Mouse (Mus musculus) heart, embryonic 10.5 days (tissue): ENCODE measurements around the gene Atp10b. TPM values are rescaled to one million over a fixed set of nuclear protein-coding genes. Genes with fewer than 3 reads are reported as not detected.
"Not testable (repeated sequence)": the region's sequence is repeated elsewhere in the genome, so short reads cannot be mapped to it uniquely, and the experiment has no call there.

Experiments
- DNase-seq: peaks from one replicate; pipeline ENCODE4 v3.0.0-alpha.2; 2017; ENCODE audit warnings: low spot score
- H3K27ac ChIP-seq: fragments of 300-500 bp; sonication (generic); 2 replicates; pipeline ENCODE4 v1.5.1; 2016; ENCODE audit warnings: mild to moderate bottlenecking
- H3K27me3 ChIP-seq: fragments of 300-500 bp; sonication (generic); 2 replicates; pipeline ENCODE4 v1.6.1; 2016; ENCODE audit warnings: mild to moderate bottlenecking; ENCODE audit not compliant: poor library complexity, insufficient read depth, severe bottlenecking
- H3K36me3 ChIP-seq: fragments of 300-500 bp; sonication (generic); 2 replicates; pipeline ENCODE4 v1.6.1; 2016; ENCODE audit warnings: mild to moderate bottlenecking, moderate library complexity
- H3K4me1 ChIP-seq: fragments of 300-500 bp; sonication (generic); 2 replicates; pipeline ENCODE4 v1.6.1; 2016; ENCODE audit warnings: mild to moderate bottlenecking
- H3K4me3 ChIP-seq: fragments of 300-500 bp; sonication (generic); 2 replicates; pipeline ENCODE4 v1.5.1; 2016; ENCODE audit warnings: mild to moderate bottlenecking, moderate library complexity
- H3K9me3 ChIP-seq: fragments of 300-500 bp; sonication (generic); 2 replicates; pipeline ENCODE4 v1.6.1; 2016; ENCODE audit warnings: mild to moderate bottlenecking, moderate library complexity
- WGBS: fragments of 180-500 bp; shearing (Covaris S2); methylation state at CpG from one replicate; pipeline ENCODE4 v1.1.7; 2016; 5-methylcytosine and 5-hydroxymethylcytosine counted together
- polyA plus RNA-seq: library from polyadenylated mRNA; unstranded; fragments of >200 nt; fragmentation: Nextera tagmentation; extraction: Ambion mirVana; gene quantifications from 2 replicates; pipeline ENCODE4 v1.2.1, GENCODE M21; 2016

Atp10b gene
- 0.04 TPM in 1 of 2 replicates, not detected in the other for polyA plus RNA-seq

DNA sequence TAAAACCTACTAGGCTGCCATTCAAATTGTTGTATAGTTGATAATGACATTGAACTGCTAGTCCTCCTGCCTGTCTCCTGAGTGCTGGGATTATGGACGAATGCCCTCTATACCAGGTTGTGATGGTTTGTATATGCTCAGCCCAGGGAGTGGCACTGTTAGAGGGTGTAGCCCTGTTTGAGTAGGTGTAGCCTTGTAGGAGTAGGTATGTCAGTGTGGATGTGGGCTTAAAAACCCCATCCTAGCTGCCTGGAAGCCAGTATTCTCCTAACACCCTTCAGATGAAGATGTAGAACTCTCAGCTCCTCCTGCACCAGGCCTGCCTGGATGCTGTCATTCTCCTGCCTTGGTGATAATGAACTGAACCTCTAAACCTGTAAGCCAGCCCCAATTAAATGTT lies at the start of gene Atp10b:
Atp10b (plus strand) TSS at position 301 of the 400 bp plus-strand sequence.
- H3K4me3 ChIP-seq: no peak within 1 kb of the TSS
- 53% methylated on average over 1 of the region's 1 CpGs for WGBS
- no peak for DNase-seq
- no peaks in the 10 kb centered on the region for H3K4me1 ChIP-seq
- no peaks in the 10 kb centered on the region for H3K9me3 ChIP-seq
- no peaks in the 10 kb centered on the region for H3K27me3 ChIP-seq
- no peak within 1 kb of the TSS for H3K27ac ChIP-seq
- no peaks in the 10 kb centered on the region for H3K36me3 ChIP-seq

DNA sequence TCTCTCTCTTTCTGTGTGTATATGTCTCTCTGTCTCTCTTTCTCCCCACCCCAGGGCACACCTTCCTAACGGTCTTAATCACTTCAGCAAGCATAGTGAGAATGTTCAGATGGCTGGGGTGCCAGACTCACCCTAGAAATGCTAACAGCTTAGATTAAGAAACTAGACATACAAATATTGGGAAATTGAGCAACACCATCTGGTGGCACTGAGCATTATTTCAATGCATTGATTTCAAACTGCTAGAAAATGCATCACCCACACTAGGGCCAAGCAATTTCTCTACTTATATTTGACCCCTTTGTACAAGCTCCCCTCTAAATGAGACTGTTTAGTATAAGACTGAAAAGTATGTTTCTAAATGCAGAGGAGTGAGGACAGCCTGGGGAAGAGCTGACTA lies 48.3 kb upstream of the Atp10b start:
- Histone ChIP-seq H3K27ac (no peak overlapping the region), H3K4me3 (no peak overlapping the region), H3K4me1 (no peaks in the 10 kb centered on the region), H3K36me3 (no peaks in the 10 kb centered on the region), H3K27me3 (no peaks in the 10 kb centered on the region), H3K9me3 (no peaks in the 10 kb centered on the region)
- no peak for DNase-seq
- WGBS: 68% methylated on average over 1 of the region's 1 CpGs

DNA sequence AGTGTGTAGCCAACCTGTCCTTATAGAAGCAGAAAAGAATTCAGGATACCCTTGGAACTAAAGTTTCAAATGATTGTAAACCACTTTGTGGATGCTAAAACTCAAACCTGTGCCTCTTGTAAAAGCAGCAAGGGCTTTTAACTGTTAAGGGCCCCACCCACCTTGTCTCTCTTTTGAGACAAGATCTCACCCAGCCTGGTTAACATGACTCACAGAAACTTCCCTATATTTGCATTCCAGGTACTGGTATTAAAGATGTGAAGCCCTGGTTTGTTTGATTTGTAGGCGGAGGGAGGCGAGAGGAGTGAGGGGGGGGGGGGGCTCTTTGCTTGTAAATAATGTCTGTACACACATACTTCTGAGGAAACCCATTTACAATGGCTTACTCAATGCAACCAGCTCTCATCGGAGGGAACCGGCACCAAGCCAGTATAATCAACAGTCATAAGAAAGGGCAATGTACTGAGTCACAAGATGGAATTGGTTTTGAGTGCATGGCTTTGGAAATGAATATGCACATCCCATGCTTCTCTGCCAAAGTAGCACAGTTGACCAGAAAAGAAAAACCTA lies 23.7 kb upstream of the Atp10b start:
- WGBS: 83% methylated on average over 4 of the region's 4 CpGs
- H3K36me3 ChIP-seq: no peaks in the 10 kb centered on the region

GRCm38 (mm10) chr11:43126573-43126972 lies 23.1 kb upstream of the Atp10b start:
- H3K9me3 ChIP-seq, H3K4me1 ChIP-seq, H3K36me3 ChIP-seq, H3K27me3 ChIP-seq, DNase-seq, H3K4me3 ChIP-seq, H3K27ac ChIP-seq: not testable (repeated sequence)
- 63% methylated on average over 12 of the region's 12 CpGs for WGBS

More for the DNA sequence above, 23.7 kb upstream of the Atp10b start:
- DNase-seq: no peak
- Histone ChIP-seq H3K4me3 (no peak overlapping the region), H3K9me3 (no peaks in the 10 kb centered on the region), H3K27me3 (no peaks in the 10 kb centered on the region), H3K27ac (no peak overlapping the region), H3K4me1 (no peaks in the 10 kb centered on the region)

DNA sequence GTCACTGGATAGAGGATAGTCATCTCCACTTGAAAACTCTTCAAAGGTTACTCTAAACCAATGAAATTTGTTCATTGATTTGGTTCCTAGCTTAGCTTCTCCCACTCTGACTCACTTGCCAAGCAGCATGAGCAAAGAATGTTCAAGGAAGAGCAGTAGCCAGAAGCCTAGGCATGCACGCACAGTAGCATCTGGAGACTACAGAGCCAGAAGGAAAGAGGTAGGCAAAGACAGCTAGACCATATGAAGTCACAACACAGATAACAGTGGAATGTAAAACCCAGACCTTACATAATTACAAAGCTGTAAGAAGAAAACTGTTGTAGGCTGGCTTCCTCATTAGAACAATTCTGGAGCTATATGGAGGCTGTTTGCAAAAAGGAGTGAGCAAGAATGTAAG lies 8.4 kb upstream of the Atp10b start:
- no peaks in the 10 kb centered on the region for H3K36me3 ChIP-seq
- H3K27ac ChIP-seq: no peak overlapping the region
- no peaks in the 10 kb centered on the region for H3K4me1 ChIP-seq
- no peak overlapping the region for H3K4me3 ChIP-seq
- no peaks in the 10 kb centered on the region for H3K9me3 ChIP-seq
- DNase-seq: no peak
- WGBS: 51% methylated on average over 1 of the region's 1 CpGs
- no peaks in the 10 kb centered on the region for H3K27me3 ChIP-seq

- H3K36me3 ChIP-seq: no peaks in the 10 kb centered on the region
- WGBS: 82% methylated on average over 1 of the region's 1 CpGs
- H3K27me3 ChIP-seq: no peaks in the 10 kb centered on the region
- H3K9me3 ChIP-seq: no peaks in the 10 kb centered on the region
- no peak overlapping the region for H3K4me3 ChIP-seq
- H3K27ac ChIP-seq: no peak overlapping the region
- no peak for DNase-seq
- no peaks in the 10 kb centered on the region for H3K4me1 ChIP-seq
Observed at GRCm38 (mm10) chr11:43142811-43143210, 6.9 kb upstream of the Atp10b start.

DNA sequence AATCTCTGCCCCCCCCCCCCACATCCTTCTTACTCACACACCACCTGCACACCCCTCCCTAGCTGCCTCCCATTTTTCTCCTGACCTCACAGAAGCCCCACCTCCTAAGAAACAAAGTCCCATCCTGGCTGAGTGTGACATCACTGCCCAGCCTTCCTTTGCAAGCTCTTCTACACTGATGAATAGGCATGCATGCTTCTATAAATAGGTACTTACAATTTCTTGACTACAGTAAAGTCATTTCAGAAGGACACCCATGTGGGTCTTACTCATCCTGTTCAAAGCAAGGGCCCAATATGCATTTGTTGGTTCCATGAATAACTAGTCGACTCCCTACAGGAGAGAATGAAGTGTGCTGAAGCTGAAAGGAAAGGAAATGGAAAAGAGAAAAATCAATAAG lies 5.5 kb upstream of the Atp10b start:
- H3K4me3 ChIP-seq: no peak overlapping the region
- WGBS: 56% methylated on average over 1 of the region's 1 CpGs
- H3K27ac ChIP-seq: no peak overlapping the region
- DNase-seq: no peak
- H3K9me3 ChIP-seq: no peaks in the 10 kb centered on the region
- no peaks in the 10 kb centered on the region for H3K36me3 ChIP-seq
- H3K27me3 ChIP-seq: no peaks in the 10 kb centered on the region
- no peaks in the 10 kb centered on the region for H3K4me1 ChIP-seq

- WGBS: 51% methylated on average over 2 of the region's 2 CpGs
Observed at GRCm38 (mm10) chr11:43144882-43145281, 4.8 kb upstream of the Atp10b start.

GRCm38 (mm10) chr11:43147380-43147779 lies 2.3 kb upstream of the Atp10b start:
- H3K4me3 ChIP-seq: no peak overlapping the region
- no peaks in the 10 kb centered on the region for H3K9me3 ChIP-seq
- no peak for DNase-seq
- H3K27me3 ChIP-seq: no peaks in the 10 kb centered on the region
- H3K36me3 ChIP-seq: no peaks in the 10 kb centered on the region
- no peaks in the 10 kb centered on the region for H3K4me1 ChIP-seq
- no peak overlapping the region for H3K27ac ChIP-seq
- WGBS: 59% methylated on average over 2 of the region's 2 CpGs

More at GRCm38 (mm10) chr11:43144882-43145281, 4.8 kb upstream of the Atp10b start:
- not testable (repeated sequence) for DNase-seq, H3K4me3 ChIP-seq, H3K36me3 ChIP-seq, H3K27me3 ChIP-seq, H3K4me1 ChIP-seq, H3K27ac ChIP-seq, H3K9me3 ChIP-seq

DNA sequence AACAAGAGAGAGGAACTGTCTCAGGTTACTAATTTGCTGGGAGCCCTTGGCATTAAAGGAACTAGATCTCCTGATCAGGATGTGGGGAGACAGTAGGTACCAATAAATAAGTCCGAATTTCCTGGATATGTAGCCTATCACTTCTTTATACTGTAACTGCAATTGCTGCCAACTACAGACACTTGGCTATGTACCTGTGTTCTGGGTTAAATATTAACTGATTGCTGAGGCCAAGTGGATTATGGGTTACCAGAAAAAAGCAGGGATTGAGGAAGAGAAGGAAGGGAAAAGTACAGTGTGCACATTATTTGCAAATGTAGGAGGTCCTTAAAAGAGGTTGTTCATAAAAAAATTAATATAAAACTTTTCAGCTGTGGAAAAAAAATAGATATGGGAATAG lies 1.3 kb upstream of the Atp10b start:
- 79% methylated on average over 1 of the region's 1 CpGs for WGBS
- no peak for DNase-seq
- Histone ChIP-seq H3K4me1 (no peaks in the 10 kb centered on the region), H3K9me3 (no peaks in the 10 kb centered on the region), H3K27ac (no peak overlapping the region), H3K27me3 (no peaks in the 10 kb centered on the region), H3K36me3 (no peaks in the 10 kb centered on the region), H3K4me3 (no peak overlapping the region)

DNA sequence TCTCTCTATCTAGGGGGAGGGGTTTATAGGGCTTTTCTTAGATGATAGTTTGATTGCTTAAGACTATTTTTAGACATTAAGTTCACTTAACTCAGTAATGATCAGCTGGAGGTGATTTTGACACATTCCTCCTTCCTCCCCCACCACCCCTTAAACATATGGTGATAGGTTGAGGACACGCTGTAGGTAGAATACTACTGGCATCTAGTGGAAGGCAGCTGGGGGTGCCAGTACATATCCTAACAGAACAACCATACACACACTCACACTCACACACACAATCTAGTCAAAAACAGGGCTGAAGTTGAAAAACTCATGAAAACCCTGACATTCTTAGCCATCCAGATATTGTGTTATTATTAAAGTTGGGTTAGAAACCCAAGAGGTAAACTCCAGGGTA lies 5.3 kb downstream of the Atp10b start:
- WGBS: 83% methylated on average over 1 of the region's 1 CpGs
- no peak for DNase-seq
- H3K27me3 ChIP-seq: no peaks in the 10 kb centered on the region
- no peak overlapping the region for H3K27ac ChIP-seq
- no peaks in the 10 kb centered on the region for H3K9me3 ChIP-seq
- H3K4me1 ChIP-seq: no peaks in the 10 kb centered on the region
- H3K4me3 ChIP-seq: no peak overlapping the region
- H3K36me3 ChIP-seq: no peaks in the 10 kb centered on the region

- no peaks in the 10 kb centered on the region for H3K4me1 ChIP-seq
- no peaks in the 10 kb centered on the region for H3K27me3 ChIP-seq
- H3K27ac ChIP-seq: no peak overlapping the region
- H3K9me3 ChIP-seq: no peaks in the 10 kb centered on the region
- 73% methylated on average over 2 of the region's 2 CpGs for WGBS
- no peaks in the 10 kb centered on the region for H3K36me3 ChIP-seq
- H3K4me3 ChIP-seq: no peak overlapping the region
- DNase-seq: no peak
Observed at GRCm38 (mm10) chr11:43155417-43155816, 5.7 kb downstream of the Atp10b start.

GRCm38 (mm10) chr11:43158814-43159213 lies 9.1 kb downstream of the Atp10b start:
- 59% methylated on average over 1 of the region's 1 CpGs for WGBS
- no peaks in the 10 kb centered on the region for H3K36me3 ChIP-seq
- no peaks in the 10 kb centered on the region for H3K4me1 ChIP-seq
- no peaks in the 10 kb centered on the region for H3K9me3 ChIP-seq
- no peak overlapping the region for H3K27ac ChIP-seq
- H3K27me3 ChIP-seq: no peaks in the 10 kb centered on the region
- DNase-seq: no peak
- H3K4me3 ChIP-seq: no peak overlapping the region
